Mouse (Mus musculus) hindbrain, embryonic 10.5 days (tissue): ENCODE measurements around the gene Cnnm3. TPM values are rescaled to one million over a fixed set of nuclear protein-coding genes. Genes with fewer than 3 reads are reported as not detected.
A peak's percentile ranks its signal among the peaks of the same experiment; 100 is the strongest.

ENCODE experiments used
- DNase-seq: peaks from one replicate; pipeline ENCODE4 v3.0.0-alpha.2; 2017; ENCODE audit warnings: low spot score
- H3K27ac ChIP-seq: fragments of 300-500 bp; sonication (generic); 2 replicates; pipeline ENCODE4 v1.5.1; 2016; ENCODE audit warnings: mild to moderate bottlenecking, moderate library complexity
- H3K27me3 ChIP-seq: fragments of 300-500 bp; sonication (generic); 2 replicates; pipeline ENCODE4 v1.6.1; 2016; ENCODE audit warnings: mild to moderate bottlenecking; ENCODE audit not compliant: poor library complexity, insufficient read depth, severe bottlenecking
- H3K36me3 ChIP-seq: fragments of 300-500 bp; sonication (generic); 2 replicates; pipeline ENCODE4 v1.6.1; 2016; ENCODE audit warnings: mild to moderate bottlenecking, moderate library complexity
- H3K4me1 ChIP-seq: fragments of 300-500 bp; sonication (generic); replicated peaks from 2 replicates; pipeline ENCODE4 v1.6.1; 2016; ENCODE audit warnings: mild to moderate bottlenecking
- H3K4me3 ChIP-seq: fragments of 300-500 bp; sonication (generic); 2 replicates; pipeline ENCODE4 v1.5.1; 2016; ENCODE audit warnings: mild to moderate bottlenecking, moderate library complexity
- H3K9me3 ChIP-seq: fragments of 300-500 bp; sonication (generic); 2 replicates; pipeline ENCODE4 v1.6.1; 2016; ENCODE audit warnings: mild to moderate bottlenecking, moderate library complexity
- WGBS: fragments of 180-500 bp; shearing (Covaris S2); methylation state at CpG from one replicate; pipeline ENCODE4 v1.1.7; 2016; 5-methylcytosine and 5-hydroxymethylcytosine counted together
- polyA plus RNA-seq: library from polyadenylated mRNA; unstranded; fragments of >200 nt; fragmentation: Nextera tagmentation; extraction: Ambion mirVana; gene quantifications from 2 replicates; pipeline ENCODE4 v1.2.1, GENCODE M21; 2016

The Cnnm3 gene
- polyA plus RNA-seq, 1 experiment from 2014 or later, result 3.2 TPM

DNA sequence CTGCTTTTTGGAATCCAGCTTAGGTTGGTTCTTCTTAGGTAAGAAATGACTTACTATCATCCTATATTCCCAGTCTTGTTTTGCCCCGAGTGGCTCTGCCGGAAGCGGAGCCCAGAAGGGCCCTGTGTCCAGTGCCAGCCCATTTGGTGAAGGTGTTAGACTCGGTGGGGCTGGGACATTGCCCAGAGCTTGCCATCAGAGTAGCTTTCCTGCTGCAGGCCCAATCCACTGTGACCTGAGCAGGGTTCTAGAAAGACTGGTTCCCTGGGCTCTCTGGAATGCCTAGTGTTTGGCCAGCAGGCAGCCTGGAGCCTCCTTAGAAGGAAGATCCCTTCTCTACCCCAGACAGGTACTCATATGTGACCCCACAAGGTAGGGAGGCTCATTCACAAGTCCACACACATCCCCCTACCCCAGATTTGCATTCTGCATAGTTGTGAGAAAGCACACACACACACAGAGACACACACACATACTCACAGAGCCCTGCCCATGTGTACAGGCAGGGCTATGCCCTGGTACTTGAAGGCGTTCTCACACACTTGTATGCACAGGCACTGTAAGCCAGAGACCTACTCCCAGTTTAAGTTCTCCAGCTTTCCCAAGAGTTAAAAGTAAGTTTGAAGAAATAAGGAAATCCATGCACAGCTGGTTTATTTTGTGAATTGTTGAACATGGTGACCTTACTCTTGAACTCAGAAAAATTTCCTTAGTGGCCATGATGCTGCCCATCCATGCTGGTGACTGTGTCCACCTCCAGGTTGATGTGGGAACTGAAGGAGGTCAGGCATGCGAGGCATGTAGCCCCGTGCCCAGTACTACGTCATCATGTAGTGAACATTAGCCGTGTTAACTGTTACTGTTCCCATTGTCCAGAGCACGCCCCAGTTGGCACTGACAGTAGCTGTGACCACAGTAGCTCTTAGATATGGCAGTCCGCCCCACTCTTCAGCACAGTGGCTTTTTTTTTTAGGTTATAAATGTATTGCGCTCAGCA is 31.5 kb upstream of the Cnnm3 start:
- H3K27ac ChIP-seq, result no peak overlapping the region
- DNase-seq, result no peak
- WGBS, result 88% methylated on average over 12 of the region's 12 CpGs
- 0 out of 2 replicates have a peak, but pooled peaks cover 6% of the 10 kb centered on the region for H3K27me3 ChIP-seq
- H3K36me3 ChIP-seq, result no peaks in the 10 kb centered on the region
- H3K4me3 ChIP-seq, result no peak overlapping the region
- H3K4me1 ChIP-seq, result peaks cover 31% of the 10 kb centered on the region
- H3K9me3 ChIP-seq, result no peaks in the 10 kb centered on the region

DNA sequence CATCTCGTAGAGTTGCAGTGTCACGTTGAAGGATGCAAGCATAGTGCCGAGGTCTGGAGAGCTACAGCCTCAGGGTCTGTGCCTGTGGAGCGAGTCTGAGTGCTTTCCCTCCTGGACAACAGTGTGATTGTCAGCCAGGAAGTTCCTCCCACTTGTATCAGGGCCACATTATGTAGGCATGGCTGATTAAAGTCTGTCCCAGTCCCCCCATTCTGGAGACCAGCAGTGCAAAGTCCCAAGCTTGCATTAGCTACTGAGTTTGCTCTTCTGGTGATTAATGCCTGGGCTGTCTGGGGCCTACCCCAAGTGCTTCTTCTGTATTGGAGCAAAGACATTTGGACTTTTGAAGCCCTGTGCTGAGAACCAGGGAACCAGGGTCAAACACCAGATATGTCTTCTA is 27.8 kb upstream of the Cnnm3 start:
- H3K9me3 ChIP-seq, result no peaks in the 10 kb centered on the region
- H3K27ac ChIP-seq, result no peak overlapping the region
- no peak for DNase-seq
- H3K4me1 ChIP-seq, result peaks cover 17% of the 10 kb centered on the region
- H3K36me3 ChIP-seq, result no peaks in the 10 kb centered on the region
- WGBS, result 71% methylated on average over 4 of the region's 4 CpGs
- 0 out of 2 replicates have a peak, but pooled peaks cover 6% of the 10 kb centered on the region for H3K27me3 ChIP-seq
- no peak overlapping the region for H3K4me3 ChIP-seq

DNA sequence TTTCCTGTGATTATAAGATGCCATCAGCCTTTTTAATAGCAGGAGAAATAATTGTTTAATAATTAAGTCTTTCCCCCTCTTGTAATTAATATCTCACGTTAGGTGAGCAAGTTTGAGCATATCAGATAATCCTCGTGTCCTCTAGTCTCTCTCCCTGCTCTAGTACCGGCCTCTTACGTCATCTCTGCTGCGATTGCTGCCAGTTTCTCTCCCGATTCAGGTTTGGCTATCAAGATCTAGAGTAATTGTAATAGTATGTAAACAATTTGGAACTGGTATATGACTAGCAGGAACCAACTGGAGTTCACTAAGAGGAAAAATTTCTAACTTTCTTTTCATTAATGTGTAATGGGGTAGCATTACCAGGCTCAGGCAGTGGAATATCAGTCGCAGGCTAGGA is 26.6 kb upstream of the Cnnm3 start:
- H3K4me3 ChIP-seq, result no peak overlapping the region
- no peaks in the 10 kb centered on the region for H3K36me3 ChIP-seq
- DNase-seq, result no peak
- H3K27ac ChIP-seq, result no peak overlapping the region
- H3K9me3 ChIP-seq, result no peaks in the 10 kb centered on the region
- 0 out of 2 replicates have a peak, but pooled peaks cover 6% of the 10 kb centered on the region for H3K27me3 ChIP-seq
- peaks cover 15% of the 10 kb centered on the region for H3K4me1 ChIP-seq
- 88% methylated on average over 7 of the region's 7 CpGs for WGBS

DNA sequence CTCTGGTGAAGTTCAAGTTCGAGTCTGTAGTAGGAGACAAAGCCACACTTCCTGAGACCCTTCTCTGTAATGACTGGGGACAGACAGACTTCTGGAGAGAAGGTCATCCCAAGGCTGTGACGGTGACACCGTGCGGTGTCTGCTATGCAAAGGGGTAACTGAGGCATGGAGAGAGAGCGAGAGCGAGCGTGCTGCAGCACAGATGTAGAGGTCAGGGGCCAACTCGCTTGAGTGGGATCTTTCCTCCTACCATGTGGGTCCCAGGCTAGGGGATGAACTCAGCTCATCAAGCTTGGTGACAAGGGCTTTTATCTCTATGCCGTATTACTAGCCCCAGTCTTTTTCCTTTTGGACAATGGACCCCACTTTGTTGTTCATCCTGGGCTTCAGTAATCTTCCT is 24.6 kb upstream of the Cnnm3 start:
- 55% methylated on average over 9 of the region's 9 CpGs for WGBS
- peaks cover 17% of the 10 kb centered on the region for H3K4me1 ChIP-seq
- H3K27ac ChIP-seq, result peak overlapping the region; percentile 12; the same call in 1 of the 2 replicates
- no peaks in the 10 kb centered on the region for H3K36me3 ChIP-seq
- DNase-seq, result peak; percentile 43
- H3K4me3 ChIP-seq, result no peak overlapping the region
- H3K27me3 ChIP-seq, result no peaks in the 10 kb centered on the region
- H3K9me3 ChIP-seq, result no peaks in the 10 kb centered on the region

DNA sequence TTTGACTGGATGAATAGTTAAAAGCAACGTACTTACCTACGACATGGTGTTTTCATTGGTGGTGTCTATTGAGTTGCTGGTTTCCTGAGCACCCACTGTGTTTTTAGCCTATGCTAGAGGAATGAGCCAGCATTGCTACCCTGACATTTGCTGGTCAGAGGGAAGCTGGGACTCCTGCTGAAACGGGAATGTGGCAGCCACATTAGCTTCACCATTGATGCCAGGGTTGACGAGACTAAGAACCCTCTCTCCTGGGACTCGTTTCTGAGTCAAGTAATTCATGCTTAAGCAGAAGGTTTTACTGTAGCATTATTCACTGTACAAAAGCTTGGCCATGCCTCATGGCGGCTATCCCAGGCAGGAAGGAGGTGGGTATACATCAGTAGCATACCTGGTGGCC is 22.0 kb upstream of the Cnnm3 start:
- H3K27ac ChIP-seq, result no peak overlapping the region
- no peaks in the 10 kb centered on the region for H3K27me3 ChIP-seq
- H3K9me3 ChIP-seq, result no peaks in the 10 kb centered on the region
- no peaks in the 10 kb centered on the region for H3K36me3 ChIP-seq
- 75% methylated on average over 6 of the region's 6 CpGs for WGBS
- no peak for DNase-seq
- H3K4me1 ChIP-seq, result peaks cover 23% of the 10 kb centered on the region
- H3K4me3 ChIP-seq, result no peak overlapping the region

DNA sequence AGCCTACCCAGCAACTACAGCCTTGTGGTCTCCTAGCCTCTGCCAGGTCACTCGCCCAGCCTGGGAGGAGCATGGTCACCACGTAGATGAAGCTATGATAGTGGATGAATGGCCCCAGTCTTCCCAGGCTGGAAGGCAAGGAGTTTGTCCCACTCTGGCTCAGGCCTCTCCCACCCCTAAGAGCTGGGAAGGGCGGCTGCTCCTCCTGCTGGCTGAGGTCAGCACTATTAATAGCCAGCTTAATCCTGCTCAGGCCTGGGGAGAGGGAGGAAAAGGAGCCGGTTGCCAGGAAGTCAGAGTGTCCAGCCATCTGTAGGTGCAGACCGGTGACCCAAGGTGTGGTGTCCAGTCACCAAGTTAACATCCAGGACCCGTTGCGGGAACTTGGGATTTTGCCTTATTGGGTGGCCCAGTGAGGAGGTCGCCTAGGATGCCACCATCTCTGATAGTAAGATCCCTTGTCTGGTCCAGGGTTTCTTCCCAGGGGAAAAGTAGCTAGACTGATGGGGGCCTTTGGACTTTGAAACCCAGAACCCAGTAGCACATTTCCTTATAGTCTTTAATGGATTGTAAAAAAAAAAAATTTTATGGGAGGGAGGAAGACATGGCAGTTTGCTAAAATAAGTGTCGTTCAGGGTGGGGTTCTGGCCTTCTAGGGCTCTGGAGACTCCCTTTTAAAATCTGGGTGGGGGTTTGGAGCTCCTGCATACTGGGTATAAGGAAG is 19.1 kb upstream of the Cnnm3 start:
- peak; percentile 47 for DNase-seq
- Histone ChIP-seq H3K4me3 (no peak overlapping the region), H3K9me3 (no peaks in the 10 kb centered on the region), H3K27me3 (no peaks in the 10 kb centered on the region), H3K4me1 (peaks cover 13% of the 10 kb centered on the region), H3K36me3 (no peaks in the 10 kb centered on the region), H3K27ac (no peak overlapping the region)
- 55% methylated on average over 9 of the region's 9 CpGs for WGBS

DNA sequence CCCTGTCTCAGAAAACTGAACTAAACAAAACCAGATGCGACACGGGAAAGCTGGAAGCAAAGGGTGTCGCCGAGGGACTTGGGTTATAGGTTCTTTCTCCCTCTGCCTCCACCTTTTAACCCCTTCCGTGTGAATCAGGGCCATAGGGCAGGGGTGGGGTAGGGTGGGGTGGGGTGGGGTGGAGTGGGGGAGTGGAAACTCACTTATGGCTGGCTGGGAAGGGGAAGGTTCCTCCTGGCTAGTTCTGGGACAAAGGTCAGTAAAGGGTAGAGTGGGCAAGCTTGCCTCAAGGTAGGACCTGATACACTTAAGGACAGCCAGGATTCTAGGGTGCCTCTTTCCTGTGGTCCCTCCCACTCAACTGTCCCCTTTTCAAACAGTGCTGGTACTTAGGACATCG is 18.4 kb upstream of the Cnnm3 start:
- no peak for DNase-seq
- H3K27me3 ChIP-seq, result no peaks in the 10 kb centered on the region
- H3K36me3 ChIP-seq, result no peaks in the 10 kb centered on the region
- H3K9me3 ChIP-seq, result no peaks in the 10 kb centered on the region
- H3K4me3 ChIP-seq, result no peak overlapping the region
- H3K4me1 ChIP-seq, result peaks cover 12% of the 10 kb centered on the region
- 78% methylated on average over 6 of the region's 6 CpGs for WGBS
- H3K27ac ChIP-seq, result no peak overlapping the region

DNA sequence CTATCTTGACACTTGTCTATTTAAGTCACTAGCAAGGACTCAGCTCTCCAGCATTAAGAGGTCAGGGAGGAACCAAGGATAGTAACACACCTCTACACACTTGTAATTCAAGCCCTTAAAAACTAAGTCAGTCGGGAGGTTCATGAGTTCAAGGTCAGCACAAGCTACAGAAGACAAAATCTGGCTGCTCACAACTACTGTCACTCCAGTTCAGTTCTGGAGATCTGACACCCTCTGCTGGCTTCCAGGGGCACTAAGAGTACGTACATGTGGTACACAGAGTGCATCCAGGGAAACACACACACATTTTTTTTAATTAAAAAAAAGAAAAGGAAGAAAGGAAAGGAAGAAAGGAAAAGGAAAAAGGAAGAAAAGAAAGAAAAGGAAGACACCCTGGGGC is 14.9 kb upstream of the Cnnm3 start:
- WGBS, result 59% methylated on average over 2 of the region's 2 CpGs
- Histone ChIP-seq H3K27me3 (no peaks in the 10 kb centered on the region), H3K9me3 (no peaks in the 10 kb centered on the region), H3K4me3 (no peak overlapping the region), H3K27ac (no peak overlapping the region), H3K36me3 (peaks cover 23% of the 10 kb centered on the region), H3K4me1 (peaks cover 12% of the 10 kb centered on the region)
- DNase-seq, result no peak

DNA sequence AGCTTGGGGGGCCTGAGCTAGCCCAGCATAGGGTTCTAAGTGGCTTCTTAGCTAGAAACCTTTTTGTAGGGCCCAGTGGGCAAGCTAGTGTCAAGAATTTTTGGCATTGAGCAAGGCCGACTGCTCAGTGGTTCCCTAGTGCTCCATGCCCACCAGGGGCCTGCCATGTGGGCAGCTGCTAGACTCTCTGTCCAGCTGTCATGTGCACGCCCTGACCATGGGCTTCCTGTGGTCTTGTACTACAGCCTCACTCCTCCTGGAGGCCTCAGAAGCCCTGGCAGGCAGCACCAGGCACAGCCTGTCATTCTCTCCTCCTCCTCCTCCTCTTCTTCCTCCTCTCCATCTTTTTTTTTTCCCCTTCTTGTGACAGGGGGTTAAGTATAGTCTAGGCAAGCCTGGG is 14.4 kb upstream of the Cnnm3 start:
- WGBS, result 72% methylated on average over 2 of the region's 2 CpGs
- no peak overlapping the region for H3K27ac ChIP-seq
- H3K36me3 ChIP-seq, result peaks cover 23% of the 10 kb centered on the region
- H3K4me3 ChIP-seq, result no peak overlapping the region
- no peaks in the 10 kb centered on the region for H3K9me3 ChIP-seq
- H3K4me1 ChIP-seq, result peaks cover 7% of the 10 kb centered on the region
- no peaks in the 10 kb centered on the region for H3K27me3 ChIP-seq
- no peak for DNase-seq

DNA sequence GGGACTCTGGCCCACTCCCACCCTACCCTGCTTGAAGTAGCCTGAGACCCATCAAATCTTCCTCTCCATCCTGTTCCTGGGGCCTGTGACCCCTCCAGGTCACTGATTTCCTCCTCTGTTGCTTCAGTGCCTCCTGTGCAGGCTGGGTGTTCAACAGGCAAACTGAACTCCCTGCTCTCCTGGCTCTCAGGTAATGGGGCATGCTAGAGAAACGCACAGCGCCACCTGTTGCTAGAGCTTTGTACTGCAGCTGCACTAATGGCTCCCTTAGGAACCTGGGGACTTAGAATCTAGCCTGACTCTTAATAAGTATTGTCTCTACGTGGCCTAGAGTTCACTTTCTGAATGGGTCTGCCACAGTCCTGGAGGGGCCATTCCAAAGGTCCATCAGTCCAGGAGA is 10.4 kb upstream of the Cnnm3 start:
- Histone ChIP-seq H3K36me3 (peaks cover 40% of the 10 kb centered on the region), H3K9me3 (no peaks in the 10 kb centered on the region), H3K4me3 (no peak overlapping the region), H3K4me1 (no peaks in the 10 kb centered on the region; the same call in 1 of the 2 replicates), H3K27ac (no peak overlapping the region), H3K27me3 (no peaks in the 10 kb centered on the region)
- peak; percentile 67 for DNase-seq
- 8% methylated on average over 3 of the region's 3 CpGs for WGBS

DNA sequence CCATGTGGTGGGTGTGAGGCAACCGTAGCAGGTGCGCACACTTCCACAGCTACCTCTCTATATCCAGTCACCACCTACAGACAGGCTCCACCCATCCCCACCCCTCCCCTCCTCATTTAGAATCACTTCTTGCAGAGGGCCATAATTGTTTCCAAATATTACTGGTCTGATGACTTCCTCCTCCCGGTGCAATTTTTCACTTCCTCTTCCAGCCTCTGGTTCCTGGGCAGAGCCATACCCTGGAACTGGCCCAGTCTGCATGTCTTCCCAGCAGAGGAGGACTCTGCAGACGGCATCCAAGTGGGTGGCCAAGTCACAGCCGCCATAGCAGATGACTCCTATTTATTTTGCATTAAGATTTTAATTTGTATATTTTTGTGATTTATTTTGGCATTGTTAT is 3.4 kb upstream of the Cnnm3 start:
- Histone ChIP-seq H3K4me1 (peaks cover 5% of the 10 kb centered on the region), H3K4me3 (no peak overlapping the region), H3K27me3 (no peaks in the 10 kb centered on the region), H3K36me3 (peaks cover 23% of the 10 kb centered on the region), H3K27ac (no peak overlapping the region), H3K9me3 (no peaks in the 10 kb centered on the region)
- 91% methylated on average over 5 of the region's 5 CpGs for WGBS
- no peak for DNase-seq

DNA sequence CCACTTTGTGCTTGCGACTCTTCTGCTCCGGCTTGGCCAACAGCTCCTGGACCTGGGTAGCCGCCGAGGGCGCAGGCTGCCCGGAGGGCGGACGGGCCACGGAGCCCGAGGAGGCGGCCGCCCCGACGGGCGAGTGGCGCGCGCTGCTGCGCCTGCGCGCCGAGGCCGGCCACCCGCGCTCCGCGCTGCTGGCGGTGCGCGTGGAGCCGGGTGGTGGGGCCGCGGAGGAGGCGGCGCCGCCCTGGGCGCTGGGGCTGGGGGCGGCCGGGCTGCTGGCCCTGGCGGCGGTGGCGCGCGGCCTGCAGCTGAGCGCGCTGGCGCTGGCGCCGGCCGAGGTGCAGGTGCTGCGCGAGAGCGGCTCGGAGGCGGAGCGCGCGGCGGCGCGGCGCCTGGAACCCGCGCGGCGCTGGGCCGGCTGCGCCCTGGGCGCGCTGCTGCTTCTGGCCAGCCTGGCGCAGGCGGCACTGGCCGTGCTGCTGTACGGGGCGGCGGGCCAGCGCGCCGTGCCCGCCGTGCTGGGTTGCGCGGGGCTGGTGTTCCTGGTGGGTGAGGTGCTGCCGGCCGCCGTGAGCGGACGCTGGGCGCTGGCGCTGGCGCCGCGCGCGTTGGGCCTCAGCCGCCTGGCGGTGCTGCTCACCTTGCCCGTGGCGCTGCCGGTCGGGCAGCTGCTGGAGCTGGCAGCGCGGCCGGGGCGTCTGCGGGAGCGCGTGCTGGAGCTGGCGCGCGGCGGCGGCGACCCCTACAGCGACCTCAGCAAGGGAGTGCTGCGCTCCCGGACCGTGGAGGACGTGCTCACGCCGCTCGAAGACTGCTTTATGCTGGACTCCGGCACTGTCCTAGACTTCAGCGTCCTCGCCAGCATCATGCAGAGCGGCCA is 660 bp downstream of the Cnnm3 start:
- H3K4me3 ChIP-seq, result peak overlapping the region; percentile 94
- no peaks in the 10 kb centered on the region for H3K9me3 ChIP-seq
- H3K4me1 ChIP-seq, result peaks cover 32% of the 10 kb centered on the region
- peaks cover 37% of the 10 kb centered on the region for H3K36me3 ChIP-seq
- peak; percentile 66 for DNase-seq
- no peaks in the 10 kb centered on the region for H3K27me3 ChIP-seq
- 5% methylated on average over 126 of the region's 126 CpGs for WGBS
- peak overlapping the region; percentile 96 for H3K27ac ChIP-seq
